Mouse (Mus musculus): Measurements from ENCODE around the gene Lysmd3. TPM values are rescaled to one million over a fixed set of nuclear protein-coding genes. Genes with fewer than 3 reads are reported as not detected.
"Not testable (repeated sequence)": the region's sequence is repeated elsewhere in the genome, so short reads cannot be mapped to it uniquely, and the experiment has no call there.

The Lysmd3 gene
- total and polyA plus RNA-seq, 3 experiments: 4.3 to 17.2 (median 13.2) TPM

DNA sequence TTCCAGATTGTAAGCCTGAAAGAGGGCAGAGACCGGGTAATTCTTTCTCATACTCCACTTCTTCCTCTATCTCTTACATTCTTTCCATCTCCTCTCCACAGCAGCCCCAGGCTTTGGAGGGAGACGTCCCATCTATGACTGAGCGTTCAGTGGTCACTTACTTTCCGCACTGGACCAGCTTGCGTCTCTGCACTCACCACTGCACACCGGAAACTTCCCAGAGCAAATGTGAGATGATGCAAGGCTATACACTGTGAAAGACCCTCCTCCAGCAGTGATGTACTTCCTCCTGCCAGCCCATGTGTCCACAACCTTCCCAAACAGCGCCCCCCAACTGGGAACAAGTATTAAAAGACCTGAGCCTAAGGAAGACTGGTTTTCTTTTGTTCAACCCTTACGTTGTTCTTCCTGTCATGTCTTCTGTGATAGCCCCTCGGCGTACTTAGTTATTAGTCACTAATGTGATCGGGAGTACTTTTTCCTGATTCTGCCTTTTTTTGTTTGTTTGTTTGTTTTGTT, 13.4 kb upstream of the Lysmd3 start:
- Histone ChIP-seq H3K9ac (ENCODE audit: low read depth, low read length) (no peak overlapping the region), H3K79me2 (replicated peaks; ENCODE audit: control insufficient read depth, insufficient read depth, low read length) (no peaks in the 10 kb centered on the region), H3K27me3 (ENCODE audit: control insufficient read depth, insufficient read depth, low read length) (no peaks in the 10 kb centered on the region), H3K4me3 (no peak overlapping the region), H3K4me1 (ENCODE audit: control insufficient read depth, insufficient read depth, low read length) (no peaks in the 10 kb centered on the region), H3K36me3 (ENCODE audit: control insufficient read depth, insufficient read depth, low read length) (no peaks in the 10 kb centered on the region), H3K27ac (no peak overlapping the region)
- TF ChIP-seq EP300 (IDR thresholded peaks at IDR 0.05; ENCODE audit: insufficient read depth, low read depth, low read length): no peak
- no peak for TF ChIP-seq POLR2A (IDR thresholded peaks at IDR 0.05; ENCODE audit: insufficient read depth, low read depth, low read length)
- no peak for TF ChIP-seq CTCF (IDR thresholded peaks at IDR 0.05)
- no peak for DNase-seq
- intact Hi-C loops (cut with DNase I): loop anchor here (5.0 kb wide), 1 partner anchor 207 kb away; no protein-coding TSS in a partner anchor
- 80% methylated on average over 11 of the region's 11 CpGs for WGBS

DNA sequence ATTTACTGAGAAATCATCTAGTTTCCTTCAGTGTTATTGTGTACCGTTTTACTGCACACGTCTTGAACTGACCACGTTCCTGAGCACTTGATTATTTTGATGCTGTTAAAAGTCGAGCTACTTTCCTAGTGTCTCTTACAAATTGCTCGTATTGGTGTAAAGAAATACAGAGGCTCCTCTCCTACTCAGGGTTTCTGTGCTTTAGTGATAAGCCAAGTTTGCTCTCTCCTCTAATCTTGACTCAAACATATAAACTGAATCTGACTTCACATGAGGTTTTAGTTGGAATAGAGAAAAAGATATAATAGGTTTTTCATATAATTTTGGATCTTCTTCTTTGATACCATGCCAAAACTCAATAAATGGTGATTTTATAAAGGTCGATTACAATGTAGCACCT, 11.1 kb upstream of the Lysmd3 start:
- intact Hi-C loops (cut with DNase I): no loop called here
- Histone ChIP-seq H3K79me2 (replicated peaks; ENCODE audit: control insufficient read depth, insufficient read depth, low read length) (no peaks in the 10 kb centered on the region), H3K4me1 (ENCODE audit: control insufficient read depth, insufficient read depth, low read length) (no peaks in the 10 kb centered on the region), H3K27ac (no peak overlapping the region), H3K9ac (ENCODE audit: low read depth, low read length) (no peak overlapping the region), H3K36me3 (ENCODE audit: control insufficient read depth, insufficient read depth, low read length) (no peaks in the 10 kb centered on the region), H3K27me3 (ENCODE audit: control insufficient read depth, insufficient read depth, low read length) (no peaks in the 10 kb centered on the region), H3K4me3 (no peak overlapping the region)
- TF ChIP-seq POLR2A (IDR thresholded peaks at IDR 0.05; ENCODE audit: insufficient read depth, low read depth, low read length) (no peak), EP300 (IDR thresholded peaks at IDR 0.05; ENCODE audit: insufficient read depth, low read depth, low read length) (no peak), CTCF (IDR thresholded peaks at IDR 0.05) (no peak)
- DNase-seq: no peak
- WGBS: 80% methylated on average over 6 of the region's 6 CpGs

DNA sequence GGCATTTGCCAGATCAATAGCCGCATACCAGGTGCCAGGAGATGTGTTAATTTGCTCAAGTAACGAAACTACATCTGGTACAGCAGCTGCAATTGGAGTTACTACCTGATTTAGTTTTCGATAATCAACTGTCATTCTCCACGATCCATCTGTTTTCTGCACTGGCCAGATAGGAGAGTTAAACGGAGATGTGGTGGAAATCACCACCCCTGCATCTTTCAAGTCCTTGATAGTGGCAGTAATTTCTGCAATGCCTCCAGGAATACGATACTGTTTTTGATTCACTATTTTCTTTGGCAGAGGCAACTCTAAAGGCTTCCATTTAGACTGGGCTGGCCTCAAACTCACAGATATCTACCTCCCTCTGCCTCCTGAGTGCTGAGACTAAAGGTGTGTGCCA, 7.1 kb upstream of the Lysmd3 start:
- H3K27me3 ChIP-seq (ENCODE audit: control insufficient read depth, insufficient read depth, low read length); H3K9ac ChIP-seq (ENCODE audit: low read depth, low read length); H3K36me3 ChIP-seq (ENCODE audit: control insufficient read depth, insufficient read depth, low read length); H3K4me1 ChIP-seq (ENCODE audit: control insufficient read depth, insufficient read depth, low read length); DNase-seq; H3K27ac ChIP-seq; H3K79me2 ChIP-seq (replicated peaks; ENCODE audit: control insufficient read depth, insufficient read depth, low read length); intact Hi-C loops (cut with DNase I); H3K4me3 ChIP-seq: not testable (repeated sequence)
- WGBS: 67% methylated on average over 5 of the region's 6 CpGs

DNA sequence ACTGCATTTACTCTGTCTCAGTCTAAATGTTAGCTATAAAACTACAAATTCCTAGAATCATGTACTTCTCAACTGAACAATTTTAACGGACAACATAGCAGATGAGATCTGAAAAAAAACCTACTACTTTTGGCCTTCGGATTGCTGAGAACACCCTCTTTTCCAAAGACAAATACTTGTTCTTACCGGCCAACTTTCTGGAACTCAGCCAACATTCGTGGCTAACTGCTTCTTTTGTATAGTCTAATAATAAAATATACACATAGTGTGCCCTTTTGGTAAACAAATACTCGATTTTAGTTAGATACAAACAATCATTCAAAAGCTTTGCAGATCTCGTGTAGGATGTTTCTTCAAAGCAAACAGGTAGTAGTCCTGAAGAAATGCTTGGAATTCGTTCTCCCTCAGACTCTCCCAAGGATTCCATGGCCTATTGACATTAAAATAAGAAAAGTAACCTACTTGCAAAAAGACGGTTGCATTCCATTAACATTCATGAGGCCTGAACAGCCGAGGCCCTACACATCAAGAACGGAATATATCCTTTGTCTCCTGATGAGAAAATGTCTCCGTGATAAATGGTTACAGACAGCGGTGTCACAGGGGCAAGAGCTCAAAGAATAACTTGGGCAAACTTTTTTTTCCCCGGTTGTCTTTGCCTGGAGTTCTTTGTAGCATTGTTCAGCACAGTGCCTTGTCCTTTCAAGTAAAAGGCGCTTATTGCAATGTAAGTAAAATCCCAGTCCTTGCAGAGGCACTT, 1.2 kb upstream of the Lysmd3 start:
- Histone ChIP-seq H3K27me3 (ENCODE audit: control insufficient read depth, insufficient read depth, low read length) (no peaks in the 10 kb centered on the region), H3K36me3 (ENCODE audit: control insufficient read depth, insufficient read depth, low read length) (peaks cover 5% of the 10 kb centered on the region; the same call in 1 of the 2 replicates), H3K4me3 (no peak overlapping the region), H3K4me1 (ENCODE audit: control insufficient read depth, insufficient read depth, low read length) (peaks cover 3% of the 10 kb centered on the region; the same call in 1 of the 2 replicates), H3K27ac (no peak overlapping the region), H3K9ac (ENCODE audit: low read depth, low read length) (no peak overlapping the region), H3K79me2 (replicated peaks; ENCODE audit: control insufficient read depth, insufficient read depth, low read length) (peaks cover 4% of the 10 kb centered on the region; the same call in 1 of the 2 replicates)
- TF ChIP-seq EP300 (IDR thresholded peaks at IDR 0.05; ENCODE audit: insufficient read depth, low read depth, low read length) (no peak), CTCF (IDR thresholded peaks at IDR 0.05) (no peak), POLR2A (IDR thresholded peaks at IDR 0.05; ENCODE audit: insufficient read depth, low read depth, low read length) (no peak)
- DNase-seq: no peak
- intact Hi-C loops (cut with DNase I): loop anchor here (5.0 kb wide), 4 partner anchors 56 to 774 kb away; partner anchors contain the start of genes Arrdc3, Cetn3, Mblac2 and Polr3g
- 59% methylated on average over 14 of the region's 14 CpGs for WGBS

DNA sequence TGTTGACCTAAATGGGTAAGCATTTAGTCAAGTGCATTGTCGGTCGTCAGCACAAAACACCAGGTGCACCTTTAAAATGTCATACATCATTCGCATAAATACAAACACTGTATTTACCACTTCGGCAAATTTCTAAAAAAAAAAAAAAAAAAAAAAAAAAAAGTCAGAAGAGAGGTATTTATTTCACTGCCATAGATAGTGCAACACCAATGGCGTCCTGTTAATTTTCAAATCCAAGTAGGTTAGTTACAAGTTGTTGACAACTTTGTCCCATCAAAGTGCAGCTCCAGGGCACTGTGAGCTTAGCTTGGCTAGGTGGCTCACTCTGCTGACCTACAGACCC, 484 bp upstream of the Lysmd3 start:
- peak overlapping the region; percentile 61 for H3K4me3 ChIP-seq
- intact Hi-C loops (cut with DNase I): loop anchor here (5.0 kb wide), 4 partner anchors 55 to 775 kb away; partner anchors contain the start of genes Arrdc3, Cetn3, Mblac2 and Polr3g
- TF ChIP-seq EP300 (IDR thresholded peaks at IDR 0.05; ENCODE audit: insufficient read depth, low read depth, low read length) (no peak), CTCF (IDR thresholded peaks at IDR 0.05) (no peak), POLR2A (IDR thresholded peaks at IDR 0.05; ENCODE audit: insufficient read depth, low read depth, low read length) (no peak)
- peak overlapping the region; percentile 98 for H3K27ac ChIP-seq
- no peaks in the 10 kb centered on the region for H3K27me3 ChIP-seq (ENCODE audit: control insufficient read depth, insufficient read depth, low read length)
- H3K36me3 ChIP-seq (ENCODE audit: control insufficient read depth, insufficient read depth, low read length): peaks cover 5% of the 10 kb centered on the region; the same call in 1 of the 2 replicates
- 34% methylated on average over 5 of the region's 5 CpGs for WGBS
- peaks cover 3% of the 10 kb centered on the region; the same call in 1 of the 2 replicates for H3K4me1 ChIP-seq (ENCODE audit: control insufficient read depth, insufficient read depth, low read length)
- peaks cover 4% of the 10 kb centered on the region; the same call in 1 of the 2 replicates for H3K79me2 ChIP-seq (replicated peaks; ENCODE audit: control insufficient read depth, insufficient read depth, low read length)
- DNase-seq: no peak
- H3K9ac ChIP-seq (ENCODE audit: low read depth, low read length): peak overlapping the region; percentile 73

Data from heart, adult 2 months (tissue).